Mouse (Mus musculus) testis, postnatal 14 days (tissue): ENCODE data around the gene Zxdc.

Experiments used
- DNase-seq: peaks from one replicate; pipeline ENCODE4 v3.0.0; 2021; ENCODE audit warnings: low spot score

Zxdc gene

DNA sequence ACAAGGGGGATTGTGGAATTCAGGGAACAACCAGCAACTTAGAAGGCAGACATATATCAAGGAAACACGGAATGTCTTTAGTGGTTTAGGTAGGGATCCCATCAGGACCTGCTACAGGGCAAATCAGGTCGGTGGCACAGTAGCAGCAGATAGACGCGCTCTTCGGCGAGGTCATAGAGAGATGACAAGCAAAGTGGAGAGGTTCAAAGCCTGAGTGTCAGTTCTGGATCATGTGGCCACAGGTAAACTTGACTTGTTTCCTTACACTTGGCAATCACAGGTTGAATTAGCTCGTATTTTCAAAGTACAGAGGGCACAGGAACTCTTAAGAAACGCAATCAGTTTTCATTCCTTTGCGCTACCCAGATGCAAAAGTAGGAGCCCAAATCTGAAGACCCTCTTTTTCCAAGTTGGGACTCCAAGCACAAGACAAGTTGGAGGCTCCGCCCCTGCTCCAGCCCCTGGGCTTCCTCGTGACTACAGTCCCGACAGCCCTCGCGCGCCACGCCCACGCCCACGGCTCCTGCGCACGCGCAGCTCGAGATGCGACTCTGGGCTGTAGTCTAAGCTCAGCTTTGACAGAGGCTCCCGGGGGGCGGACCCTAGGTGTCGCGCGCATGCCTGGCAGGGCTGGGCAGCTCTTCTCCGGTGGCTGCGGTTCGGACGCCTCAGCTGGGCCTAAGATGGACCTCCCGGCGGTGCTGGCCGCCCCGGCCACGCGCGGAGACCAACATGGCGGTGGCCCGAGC is at the start of gene Zxdc:
TSS of gene Zxdc (plus strand) at position 517 of the 749 bp plus-strand sequence.
- peak; percentile 99 for DNase-seq

DNA sequence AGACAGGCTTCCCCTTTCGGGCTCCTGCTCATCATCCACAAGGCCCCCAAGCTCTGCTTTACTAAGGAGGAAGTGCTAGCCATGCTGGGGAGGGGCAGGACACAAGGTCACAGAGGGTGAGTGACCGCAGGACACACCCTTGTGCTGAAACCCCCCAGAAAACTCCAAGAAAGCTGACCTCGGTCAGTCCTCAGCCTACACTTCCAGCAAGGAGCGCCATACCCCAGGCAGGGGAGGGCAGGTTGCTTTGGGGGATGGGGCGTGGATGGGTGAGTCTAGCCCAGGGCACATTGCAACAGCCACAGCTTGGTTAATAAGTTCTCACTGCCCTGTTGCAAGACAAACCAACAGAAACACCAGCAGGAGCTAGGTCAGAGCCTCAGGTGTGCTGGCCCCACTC is 48.9 kb upstream of the Zxdc start:
- no peak for DNase-seq

DNA sequence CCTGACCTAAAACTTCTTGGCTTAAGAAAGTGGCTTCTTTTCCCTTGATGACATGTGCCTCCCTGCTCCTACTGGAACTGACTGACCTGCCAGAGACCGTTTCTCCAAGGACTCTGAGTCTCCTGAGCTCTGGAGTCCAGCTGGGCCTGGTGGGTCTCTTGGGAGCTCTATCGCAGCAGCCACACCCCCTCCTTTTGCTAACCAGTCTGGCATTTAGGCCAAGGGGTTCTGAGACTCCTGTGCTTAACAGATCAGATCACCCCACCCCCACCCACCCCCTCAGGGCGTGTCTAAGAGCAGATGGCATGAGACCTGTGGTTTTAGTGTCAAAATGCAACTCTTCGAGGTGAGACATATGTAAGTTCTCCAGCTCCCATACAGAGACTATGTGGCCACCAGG is 47.5 kb upstream of the Zxdc start:
- no peak for DNase-seq

DNA sequence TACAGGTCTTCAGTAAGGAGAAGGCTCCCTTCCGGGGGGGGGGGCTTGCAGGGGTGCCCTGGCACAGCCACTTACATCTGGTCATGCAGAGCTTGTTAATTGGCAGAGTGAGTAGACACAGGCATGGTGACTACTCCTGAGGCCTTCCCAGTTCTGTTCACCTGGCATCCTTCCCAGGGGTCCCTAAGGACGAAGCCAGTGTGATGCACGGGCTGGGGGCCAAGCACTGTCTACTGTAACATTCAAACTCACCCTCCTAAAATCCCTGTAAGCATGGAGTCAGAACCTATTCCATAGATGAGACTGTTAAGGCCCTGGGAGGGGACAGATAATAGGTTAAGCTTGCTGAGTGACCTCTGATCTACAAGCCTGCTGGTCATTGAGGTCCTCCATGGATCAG is 45.3 kb upstream of the Zxdc start:
- no peak for DNase-seq

DNA sequence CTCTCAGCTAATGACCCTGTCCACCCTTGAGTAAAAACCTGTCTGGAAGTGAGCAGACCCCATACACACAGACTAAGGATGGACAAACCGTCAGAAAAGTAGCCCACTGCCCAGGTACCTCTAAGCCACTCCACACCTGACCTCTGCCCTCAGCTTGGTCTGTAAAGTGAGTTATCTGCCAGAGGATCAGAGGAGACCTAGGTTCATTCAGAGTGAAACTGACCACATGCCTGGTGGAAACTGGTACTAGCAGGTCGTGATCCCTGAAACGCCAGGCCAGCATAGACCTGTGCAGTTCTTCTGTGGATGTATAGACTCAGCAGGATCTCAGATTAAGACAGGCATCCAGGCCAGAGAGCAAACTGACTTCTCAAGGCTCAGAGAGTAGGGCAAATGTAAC is 44.8 kb upstream of the Zxdc start:
- no peak for DNase-seq

DNA sequence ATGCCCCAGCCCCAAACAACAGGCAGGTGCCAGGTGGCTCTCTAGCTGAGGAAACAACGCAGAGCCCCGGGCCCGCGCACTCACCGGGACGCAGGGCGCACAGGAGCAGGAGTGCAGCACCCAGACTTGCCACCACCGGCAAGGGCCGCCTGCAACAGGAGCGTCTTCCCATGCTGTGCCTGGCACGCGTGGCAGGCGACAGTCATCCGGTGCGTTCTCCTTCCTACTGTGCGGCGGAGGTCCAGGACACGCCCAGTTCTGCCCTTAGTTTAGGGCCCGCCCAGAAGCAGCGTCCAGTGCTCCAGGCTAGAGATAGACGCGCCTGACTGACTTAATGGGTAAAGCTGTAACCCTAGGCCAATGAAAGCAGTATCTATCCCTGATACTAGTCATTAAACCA is 44.3 kb upstream of the Zxdc start, which contains the start of gene Chst13:
TSS of gene Chst13 (minus strand) at position 195 of the 400 bp plus-strand sequence.
- DNase-seq: no peak

DNA sequence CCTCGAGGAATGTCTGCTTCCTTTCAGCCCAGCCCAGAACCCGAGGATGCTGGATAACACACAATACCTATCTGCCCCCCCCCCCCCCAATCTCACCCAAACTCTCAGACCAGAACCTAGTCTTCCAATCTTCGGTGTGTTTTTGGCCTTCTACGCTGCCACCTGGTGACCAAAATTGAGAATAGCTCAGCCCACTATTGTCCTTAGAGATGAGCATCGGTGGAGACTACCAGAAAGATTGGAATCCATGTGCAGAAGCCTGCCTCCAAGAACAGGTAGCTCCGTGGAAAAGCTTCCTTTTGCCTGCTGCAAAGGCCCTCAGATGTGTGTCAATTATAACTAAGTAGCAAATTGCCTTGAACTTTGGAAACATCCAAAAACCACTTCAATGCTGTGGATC is 41.6 kb upstream of the Zxdc start:
- peak; percentile 11 for DNase-seq

DNA sequence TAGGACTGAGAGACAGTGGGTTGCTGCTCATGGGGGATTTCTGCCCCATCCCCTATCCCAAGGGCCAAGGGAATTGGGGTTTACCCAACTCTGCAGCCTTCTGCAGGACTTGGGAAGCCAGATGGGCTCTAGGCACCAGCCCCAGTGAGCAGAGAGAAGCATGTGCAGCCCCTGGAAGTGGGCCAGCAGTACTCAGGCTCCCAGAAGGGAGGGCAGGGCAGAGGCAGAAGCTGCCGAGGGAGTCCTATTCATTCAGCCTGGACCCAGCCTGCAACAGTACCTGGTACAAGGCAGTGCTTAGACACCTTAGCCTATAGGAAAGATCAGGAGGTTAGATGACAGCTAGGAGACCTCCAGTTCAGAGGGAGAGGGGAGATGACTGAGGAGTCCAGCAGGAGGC is 39.3 kb upstream of the Zxdc start:
- no peak for DNase-seq

DNA sequence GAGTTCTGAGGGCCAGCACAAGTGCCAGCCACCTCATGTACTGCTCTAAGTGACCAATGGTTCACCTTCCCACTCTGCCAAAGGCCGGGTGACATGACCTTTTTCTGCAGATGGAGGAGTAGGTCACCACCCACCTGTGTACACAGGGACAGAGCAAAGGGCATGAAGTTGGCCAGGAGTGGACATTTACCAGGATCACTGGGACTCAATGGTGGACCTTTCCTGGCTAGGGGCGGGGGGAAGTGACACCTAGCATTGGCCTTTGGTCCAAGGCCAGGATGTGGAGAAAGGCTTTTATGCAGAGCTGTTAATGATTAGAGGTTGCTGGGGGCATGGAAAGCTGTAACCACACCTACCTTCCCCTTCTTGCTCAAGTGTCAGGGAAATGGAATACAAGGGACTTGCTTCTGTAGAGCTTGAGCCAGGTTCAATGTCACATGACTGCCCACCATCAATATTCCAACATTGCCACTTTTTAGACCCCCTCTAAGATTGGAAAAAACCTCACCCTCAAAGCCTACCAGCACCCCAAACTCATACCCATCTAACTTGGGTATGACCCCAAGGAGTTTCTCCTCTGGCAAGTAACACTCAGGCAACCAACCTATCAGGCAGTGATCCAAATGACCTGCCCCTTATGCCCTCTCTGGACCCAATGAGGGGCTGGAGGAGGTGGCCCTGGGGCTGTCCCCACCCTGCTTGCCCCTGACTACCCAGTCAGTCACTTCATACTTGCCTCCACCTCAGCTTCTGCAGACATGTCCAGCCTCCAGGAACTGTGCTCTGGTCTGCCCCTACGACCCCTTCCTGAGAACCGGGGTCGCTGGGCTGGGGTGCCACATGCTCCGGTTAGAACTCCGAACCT is 36.5 kb upstream of the Zxdc start, which contains the start of gene Uroc1:
TSS of gene Uroc1 (plus strand) at position 724 of the 865 bp plus-strand sequence.
- DNase-seq: no peak

DNA sequence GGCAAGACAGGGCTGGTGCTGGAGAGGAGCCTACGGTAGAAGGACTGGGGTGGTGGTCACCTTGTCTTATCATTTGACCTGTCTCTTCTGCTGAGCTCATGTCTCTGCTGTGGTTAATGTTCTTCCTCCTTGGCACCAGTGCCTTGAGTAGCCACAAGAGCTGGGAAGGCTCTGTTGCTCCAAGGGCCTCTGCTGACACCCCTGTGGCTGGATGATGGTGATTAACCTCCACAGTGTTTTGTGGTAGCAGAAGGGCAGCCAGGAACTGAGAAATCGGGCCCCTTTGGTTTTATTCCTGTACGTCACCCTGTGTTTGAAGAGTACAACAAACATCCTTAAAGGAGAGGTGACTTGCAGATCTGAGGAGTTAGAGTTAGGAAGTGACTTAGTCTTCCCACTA is 35.0 kb upstream of the Zxdc start:
- no peak for DNase-seq

DNA sequence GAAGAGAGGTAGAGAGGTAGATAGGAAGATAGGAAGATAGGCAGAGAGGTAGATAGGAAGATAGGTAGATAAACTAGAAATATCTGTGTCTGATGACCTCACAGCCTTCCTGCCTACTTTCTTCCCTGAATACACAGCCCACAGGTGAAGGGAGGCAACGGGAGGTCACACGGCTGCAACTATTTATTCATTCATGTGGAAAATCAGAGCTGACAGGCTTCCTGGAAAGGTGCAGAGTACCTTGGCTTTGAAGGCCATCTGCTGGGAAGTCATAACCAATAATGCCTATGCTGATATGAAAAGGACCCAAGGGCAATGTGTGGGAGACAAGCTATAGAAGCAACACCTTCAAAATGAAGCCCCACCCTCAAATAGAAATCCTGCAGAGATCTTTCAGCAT is 26.9 kb upstream of the Zxdc start:
- DNase-seq: no peak

DNA sequence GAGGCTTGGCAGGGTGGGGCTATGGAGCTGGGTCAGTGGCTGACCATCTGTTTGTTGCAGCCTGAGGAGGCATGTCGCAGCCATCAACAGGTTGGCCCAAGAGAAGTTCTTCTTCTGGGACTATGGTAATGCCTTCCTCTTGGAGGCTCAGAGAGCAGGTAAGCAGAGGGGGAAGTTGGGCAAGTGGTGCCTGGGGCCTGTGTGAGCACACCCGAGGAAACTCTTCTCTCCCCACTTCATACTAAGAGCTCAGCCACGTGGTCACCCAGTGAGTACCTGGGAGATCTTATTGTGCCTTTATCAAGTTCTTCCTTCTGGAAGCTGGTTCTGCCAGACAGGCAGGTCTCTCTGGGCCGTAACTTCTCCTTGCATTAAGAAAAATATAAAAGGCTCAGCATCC is 22.1 kb upstream of the Zxdc start:
- DNase-seq: no peak

DNA sequence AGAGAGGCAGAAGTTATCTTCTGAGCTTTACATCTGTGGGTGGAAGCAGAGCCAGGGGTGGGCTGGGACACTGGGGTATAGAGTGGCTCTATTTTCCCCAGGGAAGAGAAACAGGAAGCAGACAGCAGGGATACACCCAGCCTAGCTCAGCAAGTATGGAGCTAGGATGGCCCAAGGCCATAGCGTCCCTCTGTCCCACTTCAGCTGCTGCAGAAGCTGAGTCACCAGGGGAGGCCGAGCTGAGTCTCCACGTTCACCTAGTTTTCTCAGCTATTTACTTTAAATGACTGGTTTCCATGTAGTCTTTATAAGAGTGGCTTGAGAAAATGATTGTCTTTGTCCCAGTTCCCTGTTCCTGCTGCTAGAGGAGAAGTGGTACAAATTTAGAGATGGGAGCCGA is 20.8 kb upstream of the Zxdc start:
- DNase-seq: no peak

DNA sequence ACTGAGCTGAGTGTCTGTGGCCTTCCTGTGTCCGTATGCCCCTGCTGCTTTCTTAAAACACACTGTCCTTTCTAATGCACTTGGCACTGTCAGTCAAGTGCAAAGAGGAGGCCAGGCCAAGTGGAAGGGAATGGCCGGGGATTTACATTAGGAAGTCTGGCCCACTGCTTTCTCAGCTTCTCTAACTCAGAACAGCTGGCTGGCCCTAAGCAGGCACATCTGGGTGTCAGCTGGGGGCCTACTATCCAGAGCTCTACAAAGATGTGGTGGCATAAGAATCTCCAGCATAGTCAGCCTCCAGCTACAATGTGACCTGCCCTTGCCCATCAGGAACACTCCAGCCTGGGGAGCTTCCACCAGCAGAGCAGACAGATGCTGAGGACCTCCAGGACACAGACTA is 19.3 kb upstream of the Zxdc start:
- DNase-seq: no peak

DNA sequence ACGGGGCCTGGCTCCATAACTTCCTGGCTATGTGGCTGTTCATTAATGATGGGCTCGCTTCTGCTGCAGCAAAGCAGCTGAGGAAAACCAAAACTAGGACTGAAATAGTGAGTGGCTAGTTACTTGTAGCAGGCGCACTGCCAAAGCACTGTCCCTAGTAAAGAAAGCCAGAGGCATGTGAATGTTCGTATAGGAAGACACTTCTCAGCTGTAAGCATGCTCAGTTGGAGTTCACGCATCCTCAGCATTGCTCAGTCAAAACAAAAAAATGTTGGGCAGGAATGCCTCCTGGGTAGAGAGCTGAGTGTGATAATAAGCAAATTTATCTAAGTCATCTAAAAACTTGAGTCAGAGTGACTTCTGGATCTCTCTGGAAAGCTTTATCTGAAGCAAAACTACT is 11.2 kb upstream of the Zxdc start:
- no peak for DNase-seq

DNA sequence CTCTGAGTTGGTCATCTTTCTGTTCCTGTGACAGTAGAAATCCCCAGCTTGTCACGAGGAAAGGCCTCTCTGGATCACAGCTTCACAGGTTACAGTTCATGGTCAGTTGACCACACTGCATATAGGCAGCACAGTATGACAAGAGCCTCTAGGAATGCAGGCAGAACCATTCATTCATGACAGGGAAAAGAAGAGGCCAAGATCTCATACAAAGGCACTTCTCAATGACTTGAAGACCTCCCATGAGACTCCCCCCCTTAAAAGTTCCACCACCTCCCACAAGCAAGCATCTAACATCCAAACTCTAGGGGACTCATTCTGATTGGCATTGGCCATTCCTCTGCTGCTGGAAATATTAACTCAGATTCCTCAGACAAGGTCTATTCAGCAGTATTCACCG is 9.8 kb upstream of the Zxdc start:
- DNase-seq: no peak

DNA sequence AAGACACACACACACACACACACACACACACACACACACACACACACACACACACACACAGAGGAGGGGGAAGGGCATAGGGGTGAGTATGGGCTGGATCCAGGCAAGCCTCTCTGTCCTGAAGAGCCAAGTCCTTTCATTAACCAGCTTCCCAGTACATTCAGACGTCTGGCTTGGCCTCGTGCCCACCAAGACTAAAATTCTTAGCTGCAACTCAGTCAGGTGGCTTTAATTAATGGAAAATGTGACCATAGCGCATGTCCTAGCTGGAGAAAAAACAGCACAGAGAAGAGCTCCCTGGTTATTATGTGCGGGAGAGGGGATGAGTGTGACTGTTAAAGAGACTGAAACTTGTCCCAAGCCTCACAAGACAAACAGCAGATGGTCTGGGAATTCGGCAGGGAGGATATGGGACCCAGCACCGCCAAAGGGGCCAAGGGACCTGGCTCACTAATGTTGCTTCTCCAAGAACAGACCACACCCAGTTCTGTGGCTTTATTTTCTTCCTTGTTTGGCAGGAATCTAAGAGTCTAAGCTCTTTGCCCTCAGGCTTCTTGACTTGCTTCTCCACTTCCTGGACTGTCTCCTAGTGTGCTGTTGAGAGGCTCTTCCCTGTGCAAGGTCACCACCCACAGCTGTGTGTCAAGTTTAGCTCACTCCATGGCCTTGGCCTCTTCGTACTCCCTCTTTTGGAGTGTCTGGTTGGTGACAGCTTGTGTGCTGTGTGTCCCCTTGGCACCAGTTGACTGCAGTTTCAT is 9.1 kb upstream of the Zxdc start:
- peak; percentile 48 for DNase-seq

DNA sequence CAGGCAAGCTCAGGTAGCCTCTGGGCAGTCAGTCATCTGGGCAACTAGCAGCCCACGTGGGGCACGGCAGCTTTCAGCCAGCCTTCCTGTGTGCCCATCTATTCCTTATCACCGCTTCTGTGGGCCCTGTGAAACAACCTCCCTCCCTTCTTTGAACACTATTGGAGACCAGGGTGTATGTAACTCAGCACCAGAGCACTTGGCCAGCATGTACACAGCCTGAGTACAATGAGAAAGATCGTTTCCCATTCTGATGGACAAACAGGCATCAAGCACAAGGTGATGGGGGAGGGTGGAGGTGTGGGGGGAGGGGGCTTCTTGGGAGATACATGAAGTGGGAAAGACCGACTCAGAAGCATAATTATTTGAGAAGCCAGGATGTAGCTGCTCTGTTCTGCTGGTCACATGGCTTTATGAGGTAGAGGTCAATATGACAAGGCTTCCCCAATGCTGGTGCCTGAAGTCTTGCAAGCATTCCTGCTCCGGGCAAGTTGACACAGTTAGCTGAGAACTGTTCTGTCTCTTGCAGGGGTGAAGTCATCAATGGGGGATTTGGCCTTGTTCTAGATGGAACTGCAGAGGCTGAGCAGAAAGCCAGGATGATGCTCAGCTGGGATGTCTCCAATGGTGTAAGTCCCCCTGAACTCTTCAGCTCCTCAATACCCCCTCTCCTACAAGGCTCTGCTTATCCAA is 8.2 kb upstream of the Zxdc start:
- DNase-seq: no peak

DNA sequence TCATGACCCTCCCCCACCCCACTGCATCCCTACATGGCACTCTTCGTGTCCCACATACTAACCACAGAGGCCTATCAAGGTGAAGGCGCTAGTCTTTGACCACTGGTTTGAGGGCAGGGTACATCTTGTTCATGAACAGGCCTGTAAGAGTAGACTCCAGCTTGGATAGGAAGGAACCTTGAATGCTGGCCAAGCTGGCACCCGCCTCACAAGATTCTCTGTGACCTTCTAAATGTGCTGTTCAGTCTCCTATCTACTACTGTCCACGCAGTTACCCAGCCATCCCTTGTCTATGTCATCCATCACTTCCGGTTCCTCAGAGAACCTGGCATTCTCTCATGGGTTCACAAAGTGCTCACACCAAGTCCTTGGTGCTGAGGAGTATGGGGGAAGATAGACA is 6.0 kb upstream of the Zxdc start:
- peak; percentile 63 for DNase-seq

DNA sequence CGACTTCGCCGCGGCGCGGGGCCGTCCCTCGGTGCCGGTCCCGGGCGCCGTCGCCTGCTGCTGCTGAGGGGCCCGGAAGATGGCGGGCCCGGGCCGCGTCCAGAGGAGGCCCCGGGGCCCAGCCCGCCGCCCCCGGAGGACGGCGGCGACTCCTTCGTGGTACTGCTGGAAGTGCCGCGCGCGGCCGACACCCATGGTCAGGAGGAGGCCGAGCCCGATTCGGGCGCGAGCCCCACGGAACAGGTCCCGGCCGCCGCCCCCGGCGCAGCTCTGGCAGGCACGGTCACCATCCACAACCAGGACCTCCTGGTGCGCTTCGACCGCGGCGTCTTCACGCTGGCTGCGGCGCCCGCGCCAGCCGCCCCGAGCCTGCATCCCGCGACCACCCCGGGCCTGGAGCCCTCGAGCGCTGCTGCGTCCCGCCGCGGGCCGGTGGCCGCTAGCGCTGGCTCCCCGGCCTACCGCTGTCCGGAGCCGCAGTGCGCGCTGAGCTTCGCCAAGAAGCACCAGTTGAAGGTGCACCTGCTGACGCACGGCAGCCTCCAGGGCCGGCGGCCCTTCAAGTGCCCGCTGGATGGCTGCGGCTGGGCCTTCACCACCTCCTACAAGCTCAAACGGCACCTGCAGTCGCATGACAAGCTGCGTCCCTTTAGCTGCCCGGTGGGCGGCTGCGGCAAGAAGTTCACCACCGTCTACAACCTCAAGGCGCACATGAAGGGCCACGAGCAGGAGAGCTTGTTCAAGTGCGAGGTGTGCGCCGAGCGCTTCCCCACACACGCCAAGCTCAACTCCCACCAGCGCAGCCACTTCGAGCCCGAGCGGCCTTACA is 647 bp downstream of the Zxdc start:
- peak; percentile 55 for DNase-seq

DNA sequence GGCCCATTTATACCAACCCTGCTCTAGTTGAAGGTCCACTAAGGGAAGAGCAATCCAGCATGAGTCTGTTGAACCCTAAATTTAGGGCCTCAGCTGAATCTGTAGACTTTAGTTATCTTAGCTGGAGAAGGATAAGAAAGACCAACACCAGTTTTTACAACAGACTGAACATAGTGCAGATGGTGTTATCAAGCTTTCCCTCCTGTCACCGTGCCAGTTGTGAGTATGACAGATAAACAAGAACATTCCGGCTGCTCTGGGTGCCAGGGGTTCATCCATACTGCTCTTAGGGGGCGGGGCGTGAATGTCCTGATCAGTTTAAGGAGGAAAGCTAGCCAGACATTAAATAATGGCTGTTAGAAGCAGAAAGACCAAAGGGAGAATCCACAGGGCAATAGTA is 5.4 kb downstream of the Zxdc start:
- no peak for DNase-seq
